Comparison of ENCODE assay signal across 35 mouse cellular contexts in genomic region chr6:67437814-67438385, GRCm38 (mm10). TPM values are rescaled to one million over a fixed set of nuclear protein-coding genes. Genes with fewer than 3 reads are reported as not detected.
A peak's percentile ranks its signal among the peaks of the same experiment; 100 is the strongest.
DNase-seq lines count a peak whose midpoint lies in the region; ATAC-seq and TF ChIP-seq lines count a peak whose summit lies in the region.
"Had no signal": no experiment of that assay in that cellular context is flagged by ENCODE, and none has a peak within 500 bp of the region (broad histone marks: within the 10 kb centered on the region; RNA-seq: fewer than 3 reads in every experiment).

No protein-coding gene starts in this region.

- DNase-seq in kidney, adult 9 months, result peak; percentile 26
- DNase-seq in kidney, adult 11 months, result no peak
- peak; percentile 31 for DNase-seq in lung, postnatal 36 days
- DNase-seq in lung, postnatal 25 days (ENCODE audit: low spot score), result no peak
- no peak for DNase-seq in testis, postnatal 14 days (ENCODE audit: low spot score)
- no peak for DNase-seq in left cerebral cortex, postnatal 14 days (ENCODE audit: low spot score in 2 of 2)
- DNase-seq: adrenal gland, postnatal 25 days; cerebellum, adult 11-12 months; cerebellum, postnatal 10 days; gastrocnemius, adult 2 months; gastrocnemius, postnatal 36 days; kidney, postnatal 10 days; layer of hippocampus, postnatal 36 days; liver; right cerebral cortex, adult 18-20 months; thymus, postnatal 4 days had no signal

- 13% methylated on average over 3 of the region's 3 CpGs for WGBS in intestine, postnatal 0 days

- H3K4me3 ChIP-seq in intestine, postnatal 0 days (ENCODE audit: low read depth, low read length), result no peak overlapping the region
- H3K4me3 ChIP-seq: erythroblast, embryonic 14.5 days; gastrocnemius, adult 2 months; hindbrain, embryonic 12.5 days had no signal

- 0 out of 2 replicates have a peak overlapping the region, but pooled peaks have one; percentile 15 for H3K27ac ChIP-seq in intestine, postnatal 0 days (ENCODE audit: low read depth, low read length)
- H3K27ac ChIP-seq: gastrocnemius, adult 2 months; hindbrain, embryonic 12.5 days; hindbrain, postnatal 0 days had no signal

- TF ChIP-seq CTCF in intestine, postnatal 0 days (IDR thresholded peaks at IDR 0.05; ENCODE audit: low read depth), result no peak

- no peaks in the 10 kb centered on the region for H3K27me3 ChIP-seq in intestine, postnatal 0 days (replicated peaks; ENCODE audit: control insufficient read depth, insufficient read depth, low read length)
- H3K27me3 ChIP-seq: hindbrain, embryonic 12.5 days had no signal

- no peak overlapping the region for H3K9ac ChIP-seq in intestine, postnatal 0 days (ENCODE audit: low read depth, low read length)
- H3K9ac ChIP-seq: hindbrain, embryonic 12.5 days had no signal

- H3K9me3 ChIP-seq in intestine, postnatal 0 days (ENCODE audit: control insufficient read depth), result no peaks in the 10 kb centered on the region
- H3K9me3 ChIP-seq: hindbrain, embryonic 12.5 days had no signal

- no peaks in the 10 kb centered on the region for H3K4me1 ChIP-seq in intestine, postnatal 0 days (replicated peaks; ENCODE audit: control insufficient read depth, insufficient read depth, low read length)
- H3K4me1 ChIP-seq: hindbrain, embryonic 12.5 days had no signal

- peak; percentile 92 for ATAC-seq in intestine, postnatal 0 days
- ATAC-seq: CD4-positive, CD25-positive, alpha-beta regulatory T cell, adult 4 months; forebrain, embryonic 16.5 days; hindbrain, postnatal 0 days; midbrain, embryonic 16.5 days had no signal

- no peaks in the 10 kb centered on the region for H3K36me3 ChIP-seq in intestine, postnatal 0 days (ENCODE audit: control insufficient read depth, insufficient read depth)
- H3K36me3 ChIP-seq: hindbrain, embryonic 12.5 days had no signal

- no peak overlapping the region for H3K4me2 ChIP-seq in intestine, postnatal 0 days (replicated peaks; ENCODE audit: low read depth)
- H3K4me2 ChIP-seq: hindbrain, embryonic 12.5 days; midbrain, embryonic 11.5 days had no signal

- intact Hi-C loops in left cerebral cortex, postnatal 14 days (cut with DNase I), result loop anchor here (5.0 to 10.0 kb wide), 3 partner anchors 133 to 266 kb away; no protein-coding TSS in a partner anchor

RNA-seq across cellular contexts. Expression of gene Il23r, which starts 53.8 kb away (rescaled TPM):
- 0.05 and 0.08 TPM in 2 replicates for polyA plus RNA-seq in intestine, postnatal 0 days (2015; fragmentation: Nextera tagmentation; extraction: Ambion mirVana)
- total RNA-seq in left cerebral cortex, postnatal 14 days (2021), result not detected
- total RNA-seq: gastrocnemius, adult 2 months; gastrocnemius, postnatal 36 days; heart, adult 8-10 months; heart, postnatal 25 days; layer of hippocampus, adult 8-10 months; layer of hippocampus, postnatal 36 days had no signal
- polyA plus RNA-seq: cortical plate, adult 2 months; embryonic facial prominence, embryonic 14.5 days; erythroblast, embryonic 14.5 days; forebrain, embryonic 11.5 days; forebrain, embryonic 16.5 days; heart, embryonic 14.5 days; hindbrain, embryonic 12.5 days; limb, embryonic 11.5 days; liver, embryonic 16.5 days; lung, embryonic 16.5 days; midbrain, embryonic 11.5 days; midbrain, embryonic 16.5 days; neural tube, embryonic 11.5 days had no signal

Comparison
In these comparisons a context has a peak if more than half of its experiments do, and no peak if none do; other contexts are left out.
1. DNase-seq: peak in kidney, adult 9 months (single experiment) and lung, postnatal 36 days (single experiment); none in kidney, adult 11 months (single experiment), lung, postnatal 25 days (single experiment), testis, postnatal 14 days (single experiment) and left cerebral cortex, postnatal 14 days (0 of 2).